Mouse (Mus musculus) cortical plate, adult 2 months (tissue): Measurements from ENCODE around the gene Stip1.

Source experiments
- CTCF ChIP-seq: fragments of 200-500 bp; IDR thresholded peaks from 2 replicates; pipeline ENCODE4 v1.5.1; 2011; ENCODE audit warnings: mild to moderate bottlenecking, control low read depth, low read length; ENCODE audit not compliant: insufficient read depth; ENCODE audit errors: extremely low read depth
- POLR2A ChIP-seq: fragments of 200-500 bp; IDR thresholded peaks from 2 replicates; pipeline ENCODE4 v1.6.1; 2011; ENCODE audit warnings: mild to moderate bottlenecking, low read length, control low read depth; ENCODE audit not compliant: insufficient read depth; ENCODE audit errors: extremely low read depth

GRCm38 (mm10) chr19:7068661-7069531, 29.1 kb upstream of the Stip1 start:
- TF ChIP-seq CTCF = 0 out of 2 replicates have a peak, but pooled peaks have one; percentile 21
- TF ChIP-seq POLR2A = no peak
